Mouse (Mus musculus): Measurements from ENCODE around the gene Rhoq.

- TF ChIP-seq CTCF (IDR thresholded peaks at IDR 0.05) (peak; percentile 86), POLR2A (IDR thresholded peaks at IDR 0.05; ENCODE audit: insufficient read depth, low read depth, low read length) (no peak)
Measured at GRCm38 (mm10) chr17:86918786-86919185, 44.1 kb upstream of the Rhoq start.

Measured in heart, adult 2 months (tissue).